In the genomic region with DNA sequence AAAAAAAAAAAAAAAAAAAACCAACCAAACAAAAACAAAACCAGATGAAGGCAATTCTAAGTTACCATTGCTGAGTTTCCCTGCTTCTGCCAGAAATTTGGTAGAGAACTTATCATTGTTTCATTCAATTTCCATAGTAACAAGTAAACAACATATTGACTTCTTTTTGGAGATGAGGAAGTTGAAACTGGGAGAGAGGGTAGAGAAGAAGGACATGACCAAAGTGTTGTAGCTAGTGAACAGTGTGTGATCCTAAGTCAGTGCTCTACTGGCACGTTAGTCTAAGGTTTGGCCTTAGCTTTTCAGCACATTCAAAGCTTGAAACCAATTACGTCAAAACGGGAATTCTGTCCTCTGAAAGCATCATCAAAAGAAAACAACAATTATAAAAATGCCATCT, we compare ENCODE assay signal across 12 mouse cellular contexts. TPM values are rescaled to one million over a fixed set of nuclear protein-coding genes. Genes with fewer than 3 reads are reported as not detected.
"Had no signal": no experiment of that assay in that cellular context is flagged by ENCODE, and none has a peak within 500 bp of the region (broad histone marks: within the 10 kb centered on the region; RNA-seq: fewer than 3 reads in every experiment).

No protein-coding gene starts in this region.

- H3K27me3 ChIP-seq: limb, embryonic 12.5 days; liver, embryonic 15.5 days; midbrain, embryonic 12.5 days; neural tube, embryonic 15.5 days had no signal

- H3K4me1 ChIP-seq: limb, embryonic 12.5 days; liver, embryonic 15.5 days; midbrain, embryonic 12.5 days; neural tube, embryonic 15.5 days had no signal

- H3K36me3 ChIP-seq: limb, embryonic 12.5 days; liver, embryonic 15.5 days; midbrain, embryonic 12.5 days had no signal

- H3K27ac ChIP-seq: limb, embryonic 12.5 days; liver, embryonic 15.5 days; midbrain, embryonic 12.5 days; neural tube, embryonic 15.5 days had no signal

- ATAC-seq: intestine, postnatal 0 days had no signal

- H3K4me2 ChIP-seq: limb, embryonic 12.5 days; liver, embryonic 11.5 days; liver, embryonic 15.5 days; lung, embryonic 14.5 days; midbrain, embryonic 12.5 days; neural tube, embryonic 15.5 days had no signal

- H3K4me3 ChIP-seq: limb, embryonic 12.5 days; liver, embryonic 15.5 days; midbrain, embryonic 12.5 days; myocyte; neural tube, embryonic 15.5 days had no signal

- DNase-seq: right cerebral cortex, adult 18-20 months; right cerebral cortex, postnatal 25 days; spleen, adult 18-20 months had no signal

- H3K9me3 ChIP-seq: liver, embryonic 15.5 days; midbrain, embryonic 12.5 days; neural tube, embryonic 15.5 days had no signal

- H3K9ac ChIP-seq: limb, embryonic 12.5 days; liver, embryonic 15.5 days; lung, embryonic 14.5 days; midbrain, embryonic 12.5 days; neural tube, embryonic 15.5 days had no signal

RNA-seq across cellular contexts. Expression of a gene that starts 31.2 kb away (rescaled TPM):
- total RNA-seq: megakaryocyte-erythroid progenitor cell, adult 5-6 weeks had no signal
